9 mouse cellular contexts compared by ENCODE assay signal in genomic region chr11:58904410-58904718, GRCm38 (mm10). TPM values are rescaled to one million over a fixed set of nuclear protein-coding genes. Genes with fewer than 3 reads are reported as not detected.
DNase-seq lines count a peak whose midpoint lies in the region; ATAC-seq and TF ChIP-seq lines count a peak whose summit lies in the region.
"Had no signal": no experiment of that assay in that cellular context is flagged by ENCODE, and none has a peak within 500 bp of the region (broad histone marks: within the 10 kb centered on the region; RNA-seq: fewer than 3 reads in every experiment).

No protein-coding gene starts in this region.

- no peak for DNase-seq in heart, postnatal 0 days (ENCODE audit: low spot score)
- no peak for DNase-seq in heart, postnatal 4 days
- no peak for DNase-seq in hindbrain, embryonic 11.5 days (ENCODE audit: low spot score)
- DNase-seq in midbrain, embryonic 10.5 days (ENCODE audit: low spot score), result no peak
- no peak for DNase-seq in cerebellum, adult 11-12 months
- no peak for DNase-seq in urinary bladder, postnatal 36 days (ENCODE audit: low spot score in 2 of 2)
- DNase-seq in adrenal gland, adult 2 months, result no peak

- TF ChIP-seq EP300 in heart, postnatal 0 days (IDR thresholded peaks at IDR 0.05; ENCODE audit: low read depth), result no peak

- H3K9ac ChIP-seq in heart, postnatal 0 days (replicated peaks; ENCODE audit: low read depth, low read length), result peak overlapping the region; percentile 76
- no peak overlapping the region for H3K9ac ChIP-seq in hindbrain, embryonic 11.5 days (ENCODE audit: low read depth, low read length)

- no peak for TF ChIP-seq CTCF in heart, postnatal 0 days (IDR thresholded peaks at IDR 0.05; ENCODE audit: low read depth)
- TF ChIP-seq CTCF in bone marrow, adult 2 months (IDR thresholded peaks at IDR 0.05; ENCODE audit: control insufficient read depth, insufficient read depth, low read length), result no peak

- H3K36me3 ChIP-seq in heart, postnatal 0 days (replicated peaks; ENCODE audit: control insufficient read depth, insufficient read depth, low read length), result peaks cover 23% of the 10 kb centered on the region
- peaks cover 4% of the 10 kb centered on the region; the same call in 1 of the 2 replicates for H3K36me3 ChIP-seq in hindbrain, embryonic 11.5 days (ENCODE audit: control insufficient read depth, insufficient read depth, low read length)
- peaks cover 23% of the 10 kb centered on the region for H3K36me3 ChIP-seq in midbrain, embryonic 10.5 days

- no peak for TF ChIP-seq POLR2A in bone marrow, adult 2 months (IDR thresholded peaks at IDR 0.05; ENCODE audit: borderline replicate concordance, control insufficient read depth, low read depth, low read length)

- H3K4me2 ChIP-seq in heart, postnatal 0 days (ENCODE audit: low read depth, low read length), result peak overlapping the region; percentile 81
- peak overlapping the region; percentile 87 for H3K4me2 ChIP-seq in hindbrain, embryonic 11.5 days (replicated peaks; ENCODE audit: low read depth, low read length)

- no peaks in the 10 kb centered on the region for H3K9me3 ChIP-seq in heart, postnatal 0 days (replicated peaks; ENCODE audit: control insufficient read depth, low read length)
- no peaks in the 10 kb centered on the region for H3K9me3 ChIP-seq in hindbrain, embryonic 11.5 days (ENCODE audit: control insufficient read depth, low read length)
- no peaks in the 10 kb centered on the region for H3K9me3 ChIP-seq in midbrain, embryonic 10.5 days (replicated peaks)

- 2% methylated on average over 8 of the region's 8 CpGs for WGBS in heart, postnatal 0 days
- WGBS in bone marrow, adult 2 months, result under 1% methylated on average over 8 of the region's 8 CpGs
- 6% methylated on average over 8 of the region's 8 CpGs for WGBS in hindbrain, embryonic 11.5 days
- WGBS in midbrain, embryonic 10.5 days, result 6% methylated on average over 8 of the region's 8 CpGs

- H3K27ac ChIP-seq in heart, postnatal 0 days (ENCODE audit: low read depth), result peak overlapping the region; percentile 91
- H3K27ac ChIP-seq in bone marrow, adult 2 months (ENCODE audit: control insufficient read depth, insufficient read depth, low read depth, low read length, poor library complexity), result peak overlapping the region; percentile 81
- no peak overlapping the region for H3K27ac ChIP-seq in hindbrain, embryonic 11.5 days (ENCODE audit: low read depth, low read length)
- H3K27ac ChIP-seq in midbrain, embryonic 10.5 days (replicated peaks), result peak overlapping the region; percentile 94

- H3K4me1 ChIP-seq in heart, postnatal 0 days (ENCODE audit: control insufficient read depth, insufficient read depth), result peaks cover 5% of the 10 kb centered on the region; the same call in 1 of the 2 replicates
- H3K4me1 ChIP-seq in bone marrow, adult 2 months (ENCODE audit: control insufficient read depth, insufficient read depth, low read length), result no peaks in the 10 kb centered on the region
- H3K4me1 ChIP-seq in hindbrain, embryonic 11.5 days (replicated peaks; ENCODE audit: control insufficient read depth, insufficient read depth, low read length), result no peaks in the 10 kb centered on the region
- peaks cover 17% of the 10 kb centered on the region for H3K4me1 ChIP-seq in midbrain, embryonic 10.5 days

- ATAC-seq in heart, postnatal 0 days (ENCODE audit: insufficient read depth, low read depth), result no peak; the same call in 1 of the 2 replicates
- no peak; the same call in 1 of the 2 replicates for ATAC-seq in hindbrain, embryonic 11.5 days (ENCODE audit: low FRiP score)

- peak overlapping the region; percentile 73 for H3K4me3 ChIP-seq in heart, postnatal 0 days (ENCODE audit: low read depth, low read length)
- H3K4me3 ChIP-seq in bone marrow, adult 2 months (replicated peaks; ENCODE audit: control insufficient read depth, low read depth, low read length), result peak overlapping the region; percentile 97
- peak overlapping the region; percentile 79 for H3K4me3 ChIP-seq in hindbrain, embryonic 11.5 days (ENCODE audit: low read depth, low read length)
- peak overlapping the region; percentile 84 for H3K4me3 ChIP-seq in midbrain, embryonic 10.5 days

- no peaks in the 10 kb centered on the region for H3K27me3 ChIP-seq in heart, postnatal 0 days (ENCODE audit: control insufficient read depth, insufficient read depth, low read length)
- no peaks in the 10 kb centered on the region for H3K27me3 ChIP-seq in hindbrain, embryonic 11.5 days (ENCODE audit: control insufficient read depth, insufficient read depth, low read length)
- no peaks in the 10 kb centered on the region for H3K27me3 ChIP-seq in midbrain, embryonic 10.5 days (ENCODE audit: low read depth, poor library complexity, severe bottlenecking)
- H3K27me3 ChIP-seq: Patski had no signal

RNA-seq across cellular contexts. Expression of gene Zfp39, which starts 0.3 kb away (rescaled TPM):
- total RNA-seq in heart, postnatal 0 days (2014; rRNA removed; ENCODE audit: low replicate concordance), result 4.1 and 6.6 TPM in 2 replicates
- polyA plus RNA-seq in heart, postnatal 0 days (2015; fragmentation: Nextera tagmentation; extraction: Ambion mirVana), result 2.2 TPM in 2 replicates
- 1 to 10 TPM; 5.3 to 5.9 TPM for total RNA-seq in heart, postnatal 4 days (2021)
- 8.4 and 10.2 TPM in 2 replicates for polyA plus RNA-seq in bone marrow, adult 2 months (2011; ENCODE audit: insufficient read depth, insufficient read length, low replicate concordance, missing spikeins)
- 6.5 and 7.5 TPM in 2 replicates for polyA plus RNA-seq in hindbrain, embryonic 11.5 days (2014; fragmentation: Nextera tagmentation; extraction: Ambion mirVana)
- polyA plus RNA-seq in midbrain, embryonic 10.5 days (2016; fragmentation: Nextera tagmentation; extraction: Ambion mirVana), result 4.6 and 5.2 TPM in 2 replicates
- total RNA-seq in adrenal gland, adult 2 months (2021), result 1 to 10 TPM; 3.5 to 5.0 TPM
- polyA plus RNA-seq in adrenal gland, adult 2 months (2012; rRNA removed), result 0.15 and 0.33 TPM in 2 replicates

RNA-seq across cellular contexts. Expression of gene Btnl10, which starts 13.3 kb away (rescaled TPM):
- not detected in 2 replicates for total RNA-seq in heart, postnatal 0 days (2014; rRNA removed; ENCODE audit: low replicate concordance)
- polyA plus RNA-seq in heart, postnatal 0 days (2015; fragmentation: Nextera tagmentation; extraction: Ambion mirVana), result 0.07 TPM in 1 of 2 replicates, not detected in the other
- not detected for total RNA-seq in heart, postnatal 4 days (2021)
- polyA plus RNA-seq in bone marrow, adult 2 months (2011; ENCODE audit: insufficient read depth, insufficient read length, low replicate concordance, missing spikeins), result 65.1 and 93.5 TPM in 2 replicates
- polyA plus RNA-seq in hindbrain, embryonic 11.5 days (2014; fragmentation: Nextera tagmentation; extraction: Ambion mirVana), result not detected in 2 replicates
- polyA plus RNA-seq in midbrain, embryonic 10.5 days (2016; fragmentation: Nextera tagmentation; extraction: Ambion mirVana), result not detected in 2 replicates
- total RNA-seq in adrenal gland, adult 2 months (2021), result under 1 TPM in 1 of 2 experiments, not detected in 1; 0.09 TPM
- polyA plus RNA-seq in adrenal gland, adult 2 months (2012; rRNA removed), result not detected in 2 replicates
- polyA plus RNA-seq: Patski had no signal

RNA-seq across cellular contexts. Expression of gene Rnf187, which starts 34.4 kb away (rescaled TPM):
- 301 and 362 TPM in 2 replicates for total RNA-seq in heart, postnatal 0 days (2014; rRNA removed; ENCODE audit: low replicate concordance)
- polyA plus RNA-seq in heart, postnatal 0 days (2015; fragmentation: Nextera tagmentation; extraction: Ambion mirVana), result 145 and 147 TPM in 2 replicates
- 100 to 1,000 TPM; 161 to 165 TPM for total RNA-seq in heart, postnatal 4 days (2021)
- polyA plus RNA-seq in bone marrow, adult 2 months (2011; ENCODE audit: insufficient read depth, insufficient read length, low replicate concordance, missing spikeins), result 108 and 135 TPM in 2 replicates
- polyA plus RNA-seq in hindbrain, embryonic 11.5 days (2014; fragmentation: Nextera tagmentation; extraction: Ambion mirVana), result 395 and 419 TPM in 2 replicates
- 274 and 296 TPM in 2 replicates for polyA plus RNA-seq in midbrain, embryonic 10.5 days (2016; fragmentation: Nextera tagmentation; extraction: Ambion mirVana)
- 100 to 1,000 TPM; 143 to 198 TPM for total RNA-seq in adrenal gland, adult 2 months (2021)
- 545 and 648 TPM in 2 replicates for polyA plus RNA-seq in adrenal gland, adult 2 months (2012; rRNA removed)

RNA-seq across cellular contexts. Expression of gene 2810021J22Rik, which starts 37.3 kb away (rescaled TPM):
- total RNA-seq in heart, postnatal 0 days (2014; rRNA removed; ENCODE audit: low replicate concordance), result 1.4 and 1.5 TPM in 2 replicates
- polyA plus RNA-seq in heart, postnatal 0 days (2015; fragmentation: Nextera tagmentation; extraction: Ambion mirVana), result 2.2 and 3.4 TPM in 2 replicates
- 1 to 10 TPM; 4.4 to 4.8 TPM for total RNA-seq in heart, postnatal 4 days (2021)
- 1.3 and 5.5 TPM in 2 replicates for polyA plus RNA-seq in bone marrow, adult 2 months (2011; ENCODE audit: insufficient read depth, insufficient read length, low replicate concordance, missing spikeins)
- 11.4 and 11.9 TPM in 2 replicates for polyA plus RNA-seq in hindbrain, embryonic 11.5 days (2014; fragmentation: Nextera tagmentation; extraction: Ambion mirVana)
- polyA plus RNA-seq in midbrain, embryonic 10.5 days (2016; fragmentation: Nextera tagmentation; extraction: Ambion mirVana), result 11.2 and 12.5 TPM in 2 replicates
- 1 to 10 TPM; 3.9 to 7.2 TPM for total RNA-seq in adrenal gland, adult 2 months (2021)
- polyA plus RNA-seq in adrenal gland, adult 2 months (2012; rRNA removed), result 1.7 and 1.8 TPM in 2 replicates

RNA-seq across cellular contexts. Expression of gene Hist3h2ba, which starts 44.4 kb away (rescaled TPM):
- 26.3 and 44.3 TPM in 2 replicates for total RNA-seq in heart, postnatal 0 days (2014; rRNA removed; ENCODE audit: low replicate concordance)
- polyA plus RNA-seq in heart, postnatal 0 days (2015; fragmentation: Nextera tagmentation; extraction: Ambion mirVana), result 7.0 and 8.2 TPM in 2 replicates
- total RNA-seq in heart, postnatal 4 days (2021), result 10 to 100 TPM; 21.8 to 22.6 TPM
- polyA plus RNA-seq in bone marrow, adult 2 months (2011; ENCODE audit: insufficient read depth, insufficient read length, low replicate concordance, missing spikeins), result 18.8 and 22.9 TPM in 2 replicates
- 108 and 114 TPM in 2 replicates for polyA plus RNA-seq in hindbrain, embryonic 11.5 days (2014; fragmentation: Nextera tagmentation; extraction: Ambion mirVana)
- 34.1 and 69.6 TPM in 2 replicates for polyA plus RNA-seq in midbrain, embryonic 10.5 days (2016; fragmentation: Nextera tagmentation; extraction: Ambion mirVana)
- total RNA-seq in adrenal gland, adult 2 months (2021), result 1 to 10 TPM; 2.5 to 8.2 TPM
- polyA plus RNA-seq in adrenal gland, adult 2 months (2012; rRNA removed), result 5.1 and 9.1 TPM in 2 replicates

Comparison
In these comparisons a context has a peak if more than half of its experiments do, and no peak if none do; other contexts are left out.
1. RNA of gene Btnl10, which starts 13.3 kb away (polyA plus RNA-seq): 65.1 to 93.5 TPM in bone marrow, adult 2 months; 0.07 TPM in heart, postnatal 0 days, not detected in hindbrain, embryonic 11.5 days, not detected in midbrain, embryonic 10.5 days and not detected in adrenal gland, adult 2 months; every median in the first group is over 10 times any median in the second.
2. Peak in every context shown above with its lines, with median percentiles within 50 percentile points of each other: H3K4me3 ChIP-seq.